Mouse (Mus musculus) 416B (cell line): Measurements from ENCODE around the gene Fabp6.

ENCODE experiments used
- DNase-seq: peaks from one replicate; pipeline ENCODE4 v3.0.0; 2011; ENCODE audit warnings: low read depth

Fabp6 gene

DNA sequence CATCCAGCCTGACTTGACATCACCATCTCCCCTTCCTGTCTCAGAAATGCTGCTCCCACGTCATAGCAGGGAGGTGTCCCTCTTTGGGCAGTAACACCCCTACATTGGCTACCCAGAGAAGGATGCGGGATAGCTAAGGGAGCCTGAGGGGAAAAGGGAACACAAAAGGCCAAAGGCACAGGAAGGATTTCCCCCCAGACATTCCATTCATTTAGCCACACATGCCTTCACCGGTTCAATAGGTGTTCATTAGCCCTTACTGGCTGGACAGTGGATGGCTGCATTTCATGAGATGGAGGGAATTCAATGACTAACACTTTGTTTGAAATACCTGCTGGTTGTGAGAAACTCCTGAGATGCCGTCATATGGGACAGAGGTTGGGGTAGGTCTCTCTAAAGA lies 54.7 kb downstream of the Fabp6 start:
- DNase-seq, result no peak
